Mouse (Mus musculus): ENCODE data around the gene Ada. TPM values are rescaled to one million over a fixed set of nuclear protein-coding genes. Genes with fewer than 3 reads are reported as not detected.
A peak's percentile ranks its signal among the peaks of the same experiment; 100 is the strongest.

Ada gene
- polyA plus RNA-seq, 1 experiment from 2014 or later: 6.9 TPM

GRCm38 (mm10) chr2:163726766-163727393, 23.2 kb downstream of the Ada start:
- Histone ChIP-seq H3K9me3 (ENCODE audit: control insufficient read depth, low read depth, low read length) (no peaks in the 10 kb centered on the region), H3K4me1 (ENCODE audit: control insufficient read depth, insufficient read depth, low read length) (no peaks in the 10 kb centered on the region), H3K4me3 (ENCODE audit: low read depth, low read length) (no peak overlapping the region), H3K9ac (replicated peaks; ENCODE audit: low read depth, low read length) (no peak overlapping the region), H3K27me3 (ENCODE audit: control insufficient read depth, insufficient read depth, low read length) (no peaks in the 10 kb centered on the region), H3K4me2 (replicated peaks; ENCODE audit: low read depth, low read length) (no peak overlapping the region), H3K36me3 (ENCODE audit: control insufficient read depth, insufficient read depth, low read length) (peaks cover 3% of the 10 kb centered on the region; the same call in 1 of the 2 replicates), H3K27ac (ENCODE audit: low read length) (no peak overlapping the region)
- 82% methylated on average over 5 of the region's 5 CpGs for WGBS
- no peak for ATAC-seq (ENCODE audit: insufficient number of reproducible peaks, insufficient read depth, low FRiP score, low read depth)

- H3K36me3 ChIP-seq (ENCODE audit: control insufficient read depth, insufficient read depth, low read length): peaks cover 3% of the 10 kb centered on the region; the same call in 1 of the 2 replicates
These were observed 27.5 kb downstream of the Ada start for GRCm38 (mm10) chr2:163722550-163722949.

GRCm38 (mm10) chr2:163719616-163720015, 30.4 kb downstream of the Ada start:
- WGBS: 44% methylated on average over 4 of the region's 4 CpGs
- H3K4me3 ChIP-seq (ENCODE audit: low read depth, low read length): no peak overlapping the region
- no peaks in the 10 kb centered on the region for H3K9me3 ChIP-seq (ENCODE audit: control insufficient read depth, low read depth, low read length)
- no peak overlapping the region for H3K4me2 ChIP-seq (replicated peaks; ENCODE audit: low read depth, low read length)
- no peak overlapping the region for H3K27ac ChIP-seq (ENCODE audit: low read length)
- peaks cover 4% of the 10 kb centered on the region; the same call in 1 of the 2 replicates for H3K4me1 ChIP-seq (ENCODE audit: control insufficient read depth, insufficient read depth, low read length)
- H3K9ac ChIP-seq (replicated peaks; ENCODE audit: low read depth, low read length): no peak overlapping the region
- peaks cover 3% of the 10 kb centered on the region; the same call in 1 of the 2 replicates for H3K36me3 ChIP-seq (ENCODE audit: control insufficient read depth, insufficient read depth, low read length)
- 0 out of 2 replicates have a peak, but pooled peaks have one; percentile 19 for ATAC-seq (ENCODE audit: insufficient number of reproducible peaks, insufficient read depth, low FRiP score, low read depth)
- H3K27me3 ChIP-seq (ENCODE audit: control insufficient read depth, insufficient read depth, low read length): no peaks in the 10 kb centered on the region

More at GRCm38 (mm10) chr2:163722550-163722949, 27.5 kb downstream of the Ada start:
- WGBS: 85% methylated on average over 7 of the region's 7 CpGs
- Histone ChIP-seq H3K4me2 (replicated peaks; ENCODE audit: low read depth, low read length) (no peak overlapping the region), H3K9me3 (ENCODE audit: control insufficient read depth, low read depth, low read length) (no peaks in the 10 kb centered on the region), H3K4me3 (ENCODE audit: low read depth, low read length) (no peak overlapping the region), H3K27me3 (ENCODE audit: control insufficient read depth, insufficient read depth, low read length) (no peaks in the 10 kb centered on the region), H3K9ac (replicated peaks; ENCODE audit: low read depth, low read length) (no peak overlapping the region), H3K4me1 (ENCODE audit: control insufficient read depth, insufficient read depth, low read length) (peaks cover 4% of the 10 kb centered on the region; the same call in 1 of the 2 replicates), H3K27ac (ENCODE audit: low read length) (no peak overlapping the region)
- ATAC-seq (ENCODE audit: insufficient number of reproducible peaks, insufficient read depth, low FRiP score, low read depth): no peak

- 40% methylated on average over 9 of the region's 9 CpGs for WGBS
These were observed 31.0 kb downstream of the Ada start for GRCm38 (mm10) chr2:163718951-163719603.

GRCm38 (mm10) chr2:163718526-163718925, 31.5 kb downstream of the Ada start:
- WGBS: 25% methylated on average over 2 of the region's 2 CpGs
- no peak overlapping the region for H3K27ac ChIP-seq (ENCODE audit: low read length)
- H3K4me3 ChIP-seq (ENCODE audit: low read depth, low read length): no peak overlapping the region
- no peaks in the 10 kb centered on the region for H3K27me3 ChIP-seq (ENCODE audit: control insufficient read depth, insufficient read depth, low read length)
- no peak overlapping the region for H3K4me2 ChIP-seq (replicated peaks; ENCODE audit: low read depth, low read length)
- ATAC-seq (ENCODE audit: insufficient number of reproducible peaks, insufficient read depth, low FRiP score, low read depth): no peak
- H3K9ac ChIP-seq (replicated peaks; ENCODE audit: low read depth, low read length): no peak overlapping the region
- H3K36me3 ChIP-seq (ENCODE audit: control insufficient read depth, insufficient read depth, low read length): no peaks in the 10 kb centered on the region; the same call in 1 of the 2 replicates
- peaks cover 4% of the 10 kb centered on the region; the same call in 1 of the 2 replicates for H3K4me1 ChIP-seq (ENCODE audit: control insufficient read depth, insufficient read depth, low read length)
- H3K9me3 ChIP-seq (ENCODE audit: control insufficient read depth, low read depth, low read length): no peaks in the 10 kb centered on the region

More at GRCm38 (mm10) chr2:163718951-163719603, 31.0 kb downstream of the Ada start:
- H3K9ac ChIP-seq (replicated peaks; ENCODE audit: low read depth, low read length): no peak overlapping the region
- H3K4me1 ChIP-seq (ENCODE audit: control insufficient read depth, insufficient read depth, low read length): peaks cover 4% of the 10 kb centered on the region; the same call in 1 of the 2 replicates
- no peak overlapping the region for H3K4me3 ChIP-seq (ENCODE audit: low read depth, low read length)
- ATAC-seq (ENCODE audit: insufficient number of reproducible peaks, insufficient read depth, low FRiP score, low read depth): peak; percentile 78
- no peaks in the 10 kb centered on the region for H3K27me3 ChIP-seq (ENCODE audit: control insufficient read depth, insufficient read depth, low read length)
- H3K4me2 ChIP-seq (replicated peaks; ENCODE audit: low read depth, low read length): no peak overlapping the region
- H3K36me3 ChIP-seq (ENCODE audit: control insufficient read depth, insufficient read depth, low read length): peaks cover under 1% of the 10 kb centered on the region; the same call in 1 of the 2 replicates
- no peaks in the 10 kb centered on the region for H3K9me3 ChIP-seq (ENCODE audit: control insufficient read depth, low read depth, low read length)
- no peak overlapping the region for H3K27ac ChIP-seq (ENCODE audit: low read length)

- H3K27me3 ChIP-seq (ENCODE audit: control insufficient read depth, insufficient read depth, low read length): no peaks in the 10 kb centered on the region
- peaks cover 4% of the 10 kb centered on the region; the same call in 1 of the 2 replicates for H3K4me1 ChIP-seq (ENCODE audit: control insufficient read depth, insufficient read depth, low read length)
- H3K4me3 ChIP-seq (ENCODE audit: low read depth, low read length): no peak overlapping the region
- no peak overlapping the region for H3K27ac ChIP-seq (ENCODE audit: low read length)
- WGBS: 35% methylated on average over 6 of the region's 6 CpGs
- no peak overlapping the region for H3K4me2 ChIP-seq (replicated peaks; ENCODE audit: low read depth, low read length)
- no peak for ATAC-seq (ENCODE audit: insufficient number of reproducible peaks, insufficient read depth, low FRiP score, low read depth)
- no peaks in the 10 kb centered on the region for H3K9me3 ChIP-seq (ENCODE audit: control insufficient read depth, low read depth, low read length)
- no peaks in the 10 kb centered on the region; the same call in 1 of the 2 replicates for H3K36me3 ChIP-seq (ENCODE audit: control insufficient read depth, insufficient read depth, low read length)
- H3K9ac ChIP-seq (replicated peaks; ENCODE audit: low read depth, low read length): no peak overlapping the region
These were observed 33.2 kb downstream of the Ada start for GRCm38 (mm10) chr2:163716853-163717252.

GRCm38 (mm10) chr2:163716448-163716847, 33.6 kb downstream of the Ada start:
- Histone ChIP-seq H3K4me2 (replicated peaks; ENCODE audit: low read depth, low read length) (no peak overlapping the region), H3K4me3 (ENCODE audit: low read depth, low read length) (no peak overlapping the region), H3K9ac (replicated peaks; ENCODE audit: low read depth, low read length) (no peak overlapping the region), H3K27me3 (ENCODE audit: control insufficient read depth, insufficient read depth, low read length) (no peaks in the 10 kb centered on the region), H3K36me3 (ENCODE audit: control insufficient read depth, insufficient read depth, low read length) (no peaks in the 10 kb centered on the region), H3K9me3 (ENCODE audit: control insufficient read depth, low read depth, low read length) (no peaks in the 10 kb centered on the region), H3K4me1 (ENCODE audit: control insufficient read depth, insufficient read depth, low read length) (peaks cover 4% of the 10 kb centered on the region; the same call in 1 of the 2 replicates), H3K27ac (ENCODE audit: low read length) (no peak overlapping the region)
- no peak for ATAC-seq (ENCODE audit: insufficient number of reproducible peaks, insufficient read depth, low FRiP score, low read depth)
- 60% methylated on average over 8 of the region's 8 CpGs for WGBS

GRCm38 (mm10) chr2:163713340-163713739, 36.7 kb downstream of the Ada start:
- H3K36me3 ChIP-seq (ENCODE audit: control insufficient read depth, insufficient read depth, low read length): no peaks in the 10 kb centered on the region
- WGBS: 76% methylated on average over 3 of the region's 3 CpGs
- H3K4me1 ChIP-seq (ENCODE audit: control insufficient read depth, insufficient read depth, low read length): no peaks in the 10 kb centered on the region
- no peaks in the 10 kb centered on the region for H3K9me3 ChIP-seq (ENCODE audit: control insufficient read depth, low read depth, low read length)
- no peaks in the 10 kb centered on the region for H3K27me3 ChIP-seq (ENCODE audit: control insufficient read depth, insufficient read depth, low read length)
- H3K4me2 ChIP-seq (replicated peaks; ENCODE audit: low read depth, low read length): no peak overlapping the region
- H3K27ac ChIP-seq (ENCODE audit: low read length): no peak overlapping the region
- no peak for ATAC-seq (ENCODE audit: insufficient number of reproducible peaks, insufficient read depth, low FRiP score, low read depth)
- H3K4me3 ChIP-seq (ENCODE audit: low read depth, low read length): no peak overlapping the region
- H3K9ac ChIP-seq (replicated peaks; ENCODE audit: low read depth, low read length): no peak overlapping the region

Measured in stomach, embryonic 14.5 days (tissue).